Mouse (Mus musculus) neural tube, embryonic 13.5 days (tissue): Measurements from ENCODE around the gene Sfmbt1. TPM values are rescaled to one million over a fixed set of nuclear protein-coding genes. Genes with fewer than 3 reads are reported as not detected.
A peak's percentile ranks its signal among the peaks of the same experiment; 100 is the strongest.
"Not testable (repeated sequence)": the region's sequence is repeated elsewhere in the genome, so short reads cannot be mapped to it uniquely, and the experiment has no call there.

ENCODE experiments used
- ATAC-seq: fragments of 200-750 bp; cut with Nextera tagmentation; 2 replicates; pipeline ENCODE4 v1.8.0; 2017; ENCODE audit warnings: low read depth, mild to moderate bottlenecking, moderate TSS enrichment, moderate library complexity
- H3K27ac ChIP-seq: fragments of 300-500 bp; sonication (generic); replicated peaks from 2 replicates; pipeline ENCODE4 v1.5.1; 2015; ENCODE audit warnings: moderate library complexity, mild to moderate bottlenecking, inconsistent platforms
- H3K27me3 ChIP-seq: fragments of 300-500 bp; sonication (generic); 2 replicates; pipeline ENCODE4 v1.6.1; 2015; ENCODE audit warnings: mild to moderate bottlenecking, inconsistent platforms
- H3K36me3 ChIP-seq: fragments of 300-500 bp; sonication (generic); 2 replicates; pipeline ENCODE4 v1.6.1; 2015; ENCODE audit warnings: mild to moderate bottlenecking, inconsistent platforms
- H3K4me1 ChIP-seq: fragments of 300-500 bp; sonication (generic); replicated peaks from 2 replicates; pipeline ENCODE4 v1.6.1; 2015; ENCODE audit warnings: inconsistent platforms
- H3K4me2 ChIP-seq: fragments of 300-500 bp; sonication (generic); 2 replicates; pipeline ENCODE4 v1.6.1; 2015; ENCODE audit warnings: inconsistent platforms, mild to moderate bottlenecking, moderate library complexity
- H3K4me3 ChIP-seq: fragments of 300-500 bp; sonication (generic); 2 replicates; pipeline ENCODE4 v1.5.1; 2015; ENCODE audit warnings: mild to moderate bottlenecking, inconsistent platforms
- H3K9ac ChIP-seq: fragments of 300-500 bp; sonication (generic); 2 replicates; pipeline ENCODE4 v1.6.1; 2015; ENCODE audit warnings: moderate library complexity, mild to moderate bottlenecking, inconsistent platforms
- H3K9me3 ChIP-seq: fragments of 300-500 bp; sonication (generic); 2 replicates; pipeline ENCODE4 v1.6.1; 2016; ENCODE audit warnings: inconsistent platforms
- WGBS: fragments of 180-500 bp; shearing (Covaris S2); methylation state at CpG from one replicate; pipeline ENCODE4 v1.1.7; 2015; 5-methylcytosine and 5-hydroxymethylcytosine counted together
- polyA plus RNA-seq: library from polyadenylated mRNA; unstranded; fragments of >200 nt; fragmentation: Nextera tagmentation; extraction: Ambion mirVana; gene quantifications from 2 replicates; pipeline ENCODE4 v1.2.1, GENCODE M21; 2015

Gene Sfmbt1
- polyA plus RNA-seq, 1 experiment from 2014 or later, result 14.7 TPM

DNA sequence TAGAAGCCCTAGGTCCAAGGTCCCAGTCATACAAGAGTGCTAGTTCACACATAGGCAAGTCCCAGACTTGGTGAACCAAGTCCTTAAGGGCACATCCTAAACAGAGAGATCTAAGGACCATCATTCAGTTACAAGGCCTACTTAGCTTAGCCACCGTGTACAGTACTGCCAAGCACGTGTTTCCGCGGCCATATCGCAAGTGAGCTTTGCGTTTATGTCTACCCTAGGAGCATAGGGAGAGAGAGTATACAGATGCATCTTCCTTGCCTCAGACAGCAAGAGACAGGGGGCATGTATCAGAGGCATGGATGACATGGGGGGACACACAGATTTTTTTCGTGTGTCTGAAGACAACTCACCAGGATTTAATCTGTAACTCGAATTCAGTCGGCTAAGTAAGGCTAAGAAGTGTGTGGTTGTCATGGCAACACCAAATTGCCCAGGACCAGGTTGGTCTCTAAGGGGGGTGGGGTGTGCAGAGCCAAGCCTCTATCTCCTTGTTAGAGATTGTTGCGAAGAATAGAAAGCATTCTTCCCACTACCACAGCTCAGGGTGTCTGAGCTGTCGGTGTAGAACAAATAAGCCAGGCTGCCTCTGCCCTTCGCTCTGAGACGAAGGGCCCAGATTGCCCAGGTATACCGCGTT lies 17.1 kb upstream of the Sfmbt1 start:
- Histone ChIP-seq H3K36me3 (peaks cover under 1% of the 10 kb centered on the region; the same call in 1 of the 2 replicates), H3K4me1 (peaks cover 19% of the 10 kb centered on the region), H3K4me3 (no peak overlapping the region), H3K9me3 (no peaks in the 10 kb centered on the region), H3K27ac (no peak overlapping the region), H3K4me2 (no peak overlapping the region), H3K9ac (no peak overlapping the region), H3K27me3 (no peaks in the 10 kb centered on the region)
- ATAC-seq, result peak; percentile 33; the same call in 1 of the 2 replicates
- 74% methylated on average over 15 of the region's 15 CpGs for WGBS

DNA sequence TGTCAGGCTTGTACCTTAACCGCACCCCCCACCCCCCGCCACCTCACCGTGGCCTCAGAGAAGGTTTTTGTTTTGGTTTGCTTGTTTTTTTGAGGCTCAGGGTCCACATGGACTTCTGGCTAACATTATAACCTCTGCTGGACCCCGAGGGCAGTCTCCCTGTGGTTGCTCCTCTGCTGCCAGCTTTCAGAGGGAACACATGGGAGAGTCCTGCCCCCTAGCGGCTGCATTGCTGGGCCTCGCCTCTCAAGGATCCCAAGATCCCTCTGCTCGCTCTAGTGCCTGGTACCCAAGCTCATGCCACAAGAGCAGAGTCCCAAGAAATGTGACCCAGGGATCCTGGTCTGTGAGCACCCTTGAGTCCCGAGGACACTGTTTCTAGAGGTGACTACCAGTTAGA lies 15.0 kb upstream of the Sfmbt1 start:
- WGBS, result 36% methylated on average over 8 of the region's 8 CpGs
- no peaks in the 10 kb centered on the region for H3K9me3 ChIP-seq
- no peak overlapping the region for H3K9ac ChIP-seq
- H3K27me3 ChIP-seq, result no peaks in the 10 kb centered on the region
- ATAC-seq, result no peak
- no peaks in the 10 kb centered on the region for H3K36me3 ChIP-seq
- no peak overlapping the region for H3K4me3 ChIP-seq
- peaks cover 19% of the 10 kb centered on the region for H3K4me1 ChIP-seq
- H3K27ac ChIP-seq, result no peak overlapping the region
- no peak overlapping the region for H3K4me2 ChIP-seq

DNA sequence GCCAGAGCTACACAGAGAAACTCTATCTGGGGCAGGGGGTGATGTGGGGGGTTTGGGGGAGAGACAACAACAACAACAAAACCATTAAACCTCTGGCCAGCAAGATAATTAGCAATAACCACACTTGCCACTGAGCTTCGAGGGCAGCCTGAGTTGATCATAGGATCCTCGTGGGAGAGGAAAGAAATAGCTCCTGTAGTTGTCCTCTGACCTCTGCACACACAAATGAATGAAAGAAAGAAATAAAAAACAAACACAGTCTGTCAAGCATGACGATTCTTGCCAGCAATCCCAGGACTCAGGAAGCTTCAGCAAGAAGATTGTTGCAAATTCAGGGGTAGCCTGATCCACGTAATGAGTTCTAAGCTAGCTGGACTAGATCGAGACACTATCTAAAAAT lies 12.1 kb upstream of the Sfmbt1 start:
- H3K36me3 ChIP-seq, result no peaks in the 10 kb centered on the region
- H3K27ac ChIP-seq, result no peak overlapping the region
- no peaks in the 10 kb centered on the region for H3K27me3 ChIP-seq
- no peaks in the 10 kb centered on the region for H3K9me3 ChIP-seq
- 50% methylated on average over 5 of the region's 5 CpGs for WGBS
- H3K9ac ChIP-seq, result no peak overlapping the region
- ATAC-seq, result no peak
- H3K4me1 ChIP-seq, result peaks cover 10% of the 10 kb centered on the region
- no peak overlapping the region for H3K4me3 ChIP-seq
- H3K4me2 ChIP-seq, result no peak overlapping the region

DNA sequence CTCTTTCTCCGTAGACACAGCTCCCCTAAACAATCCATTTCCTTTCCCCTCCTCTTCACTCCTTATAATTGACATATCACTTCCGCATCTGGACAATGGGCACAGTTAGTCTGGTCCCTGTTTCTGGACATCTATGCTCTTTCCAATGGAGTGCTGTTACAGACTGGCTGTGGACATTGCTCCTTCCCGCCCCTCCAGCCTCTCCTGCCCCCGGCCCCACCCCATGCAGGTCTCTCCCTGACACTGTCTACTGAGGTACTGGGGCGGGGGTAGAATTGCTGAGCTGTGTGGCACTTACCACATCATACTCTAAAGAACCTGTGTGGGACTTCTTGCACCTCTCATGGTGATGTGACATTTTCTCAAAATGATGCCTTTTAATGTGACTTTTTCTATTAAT lies 11.6 kb upstream of the Sfmbt1 start:
- no peaks in the 10 kb centered on the region for H3K9me3 ChIP-seq
- no peak for ATAC-seq
- 83% methylated on average over 5 of the region's 5 CpGs for WGBS
- peaks cover 4% of the 10 kb centered on the region; the same call in 1 of the 2 replicates for H3K4me1 ChIP-seq
- no peak overlapping the region for H3K9ac ChIP-seq
- no peak overlapping the region for H3K4me2 ChIP-seq
- no peaks in the 10 kb centered on the region for H3K27me3 ChIP-seq
- H3K27ac ChIP-seq, result no peak overlapping the region
- no peak overlapping the region for H3K4me3 ChIP-seq
- no peaks in the 10 kb centered on the region for H3K36me3 ChIP-seq

DNA sequence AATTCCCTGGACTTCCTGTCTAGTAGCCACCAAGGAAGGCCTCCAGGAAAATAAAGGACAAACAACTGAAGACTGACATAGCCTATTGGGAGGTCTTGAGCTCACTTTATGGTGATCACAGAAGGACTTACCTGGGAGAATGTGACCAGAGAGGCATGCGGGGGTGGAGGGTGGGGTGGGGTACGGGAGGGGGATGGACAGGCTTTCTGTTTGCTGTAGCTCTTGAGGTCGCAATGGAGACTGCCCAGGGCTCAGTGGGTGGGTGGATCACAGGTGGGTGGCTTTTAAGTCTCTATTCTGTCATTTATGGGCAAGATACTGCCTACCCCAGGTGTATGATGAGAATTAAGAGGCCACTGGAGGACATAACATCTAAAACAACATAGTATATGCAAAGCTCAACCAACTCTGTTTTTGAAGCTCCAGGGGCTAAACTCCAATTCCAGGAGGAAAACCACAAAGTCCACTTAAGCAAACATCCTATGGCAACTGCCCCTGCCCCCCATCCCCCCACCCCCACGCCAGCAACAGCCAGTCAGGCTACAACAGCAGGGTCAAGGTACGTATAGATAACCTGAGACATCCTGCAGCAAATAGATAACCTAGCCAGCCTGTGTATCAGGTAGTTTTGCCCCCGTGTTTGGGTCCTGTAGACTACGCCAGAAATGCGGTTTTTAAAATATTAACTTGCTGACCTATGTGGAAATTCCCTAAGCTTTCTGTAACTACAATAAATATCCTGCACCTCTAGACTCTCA lies 10.4 kb upstream of the Sfmbt1 start:
- Histone ChIP-seq H3K27ac (no peak overlapping the region), H3K27me3 (no peaks in the 10 kb centered on the region), H3K36me3 (no peaks in the 10 kb centered on the region), H3K9me3 (no peaks in the 10 kb centered on the region), H3K4me2 (no peak overlapping the region), H3K4me1 (peaks cover 3% of the 10 kb centered on the region; the same call in 1 of the 2 replicates), H3K9ac (no peak overlapping the region), H3K4me3 (no peak overlapping the region)
- WGBS, result 90% methylated on average over 8 of the region's 8 CpGs
- ATAC-seq, result no peak

DNA sequence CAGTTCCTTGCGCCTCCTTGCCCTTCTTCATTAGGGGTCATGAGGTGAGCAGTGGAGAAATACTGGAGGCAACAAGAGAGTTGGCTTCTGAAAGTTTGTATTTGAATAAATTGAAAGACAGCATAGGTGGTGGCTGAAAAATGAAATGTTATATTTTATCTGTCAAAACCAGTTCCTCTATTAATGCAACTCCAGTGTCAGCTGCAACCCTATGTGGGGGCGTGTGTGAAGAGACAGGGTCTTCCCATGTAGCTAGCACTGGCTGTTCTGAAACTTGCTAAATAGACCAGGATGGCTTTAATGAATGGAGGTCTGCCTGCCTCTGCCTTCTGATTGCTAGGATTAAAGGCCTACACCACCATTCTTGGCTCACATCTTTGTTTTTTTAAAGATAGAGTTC lies 2.8 kb upstream of the Sfmbt1 start:
- Histone ChIP-seq H3K4me1 (peaks cover 8% of the 10 kb centered on the region), H3K4me2 (no peak overlapping the region), H3K9me3 (no peaks in the 10 kb centered on the region), H3K36me3 (no peaks in the 10 kb centered on the region), H3K27me3 (no peaks in the 10 kb centered on the region; the same call in 1 of the 2 replicates), H3K27ac (no peak overlapping the region), H3K4me3 (no peak overlapping the region), H3K9ac (no peak overlapping the region)
- no peak for ATAC-seq
- 90% methylated on average over 2 of the region's 2 CpGs for WGBS

DNA sequence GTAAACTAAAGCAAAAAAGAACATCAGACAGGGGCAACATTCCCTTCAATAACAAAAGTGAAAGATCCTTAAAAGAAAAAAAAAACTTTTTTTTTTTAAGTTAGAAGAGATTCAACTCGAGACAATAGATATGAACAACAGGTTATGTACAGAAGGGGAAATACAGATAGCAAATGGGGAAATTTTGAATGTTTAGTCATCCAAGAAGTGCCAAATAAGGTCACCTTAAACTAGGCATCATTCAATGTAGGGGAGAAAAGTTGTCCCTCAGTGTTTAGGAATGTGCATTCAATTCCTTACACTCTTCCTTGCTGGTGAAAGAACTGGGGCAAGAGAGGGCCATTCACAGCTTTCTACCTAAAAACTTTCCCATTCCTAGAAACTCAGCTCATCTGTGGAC lies 880 bp upstream of the Sfmbt1 start:
- Histone ChIP-seq H3K4me2 (no peak overlapping the region), H3K9me3 (no peaks in the 10 kb centered on the region), H3K27me3 (no peaks in the 10 kb centered on the region; the same call in 1 of the 2 replicates), H3K4me3 (no peak overlapping the region), H3K27ac (no peak overlapping the region), H3K36me3 (no peaks in the 10 kb centered on the region), H3K9ac (no peak overlapping the region), H3K4me1 (peaks cover 18% of the 10 kb centered on the region)
- no peak for ATAC-seq
- 86% methylated on average over 1 of the region's 1 CpGs for WGBS

DNA sequence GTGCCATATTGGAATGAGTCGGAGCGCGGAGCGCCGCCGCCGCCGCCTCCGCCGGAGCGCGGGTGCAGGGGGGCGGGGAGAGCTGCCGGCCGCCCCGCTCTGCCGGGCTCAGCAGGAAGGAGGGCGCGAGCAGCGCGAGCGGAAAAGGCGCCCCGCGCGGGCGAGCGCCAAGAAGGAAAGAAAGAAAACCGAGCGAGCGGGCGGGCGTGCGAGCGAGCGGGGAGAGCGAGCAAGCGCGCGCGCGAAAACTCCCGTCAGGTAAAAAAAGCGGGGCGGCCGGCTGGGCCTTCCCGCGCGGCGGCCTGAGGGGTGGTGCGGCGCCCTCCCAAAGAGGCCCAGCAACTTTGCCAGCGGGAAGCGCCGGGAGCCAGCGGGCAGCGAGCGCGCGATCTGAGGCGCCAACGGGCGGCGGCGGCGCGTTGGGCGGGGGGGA lies 985 bp downstream of the Sfmbt1 start:
- no peaks in the 10 kb centered on the region for H3K9me3 ChIP-seq
- peak overlapping the region; percentile 94 for H3K4me3 ChIP-seq
- peaks cover 24% of the 10 kb centered on the region for H3K4me1 ChIP-seq
- under 1% methylated on average over 31 of the region's 68 CpGs for WGBS
- no peaks in the 10 kb centered on the region for H3K36me3 ChIP-seq
- H3K9ac ChIP-seq, result peak overlapping the region; percentile 91
- peak overlapping the region; percentile 76 for H3K4me2 ChIP-seq
- no peaks in the 10 kb centered on the region; the same call in 1 of the 2 replicates for H3K27me3 ChIP-seq
- ATAC-seq, result peak; percentile 49
- H3K27ac ChIP-seq, result peak overlapping the region; percentile 96

DNA sequence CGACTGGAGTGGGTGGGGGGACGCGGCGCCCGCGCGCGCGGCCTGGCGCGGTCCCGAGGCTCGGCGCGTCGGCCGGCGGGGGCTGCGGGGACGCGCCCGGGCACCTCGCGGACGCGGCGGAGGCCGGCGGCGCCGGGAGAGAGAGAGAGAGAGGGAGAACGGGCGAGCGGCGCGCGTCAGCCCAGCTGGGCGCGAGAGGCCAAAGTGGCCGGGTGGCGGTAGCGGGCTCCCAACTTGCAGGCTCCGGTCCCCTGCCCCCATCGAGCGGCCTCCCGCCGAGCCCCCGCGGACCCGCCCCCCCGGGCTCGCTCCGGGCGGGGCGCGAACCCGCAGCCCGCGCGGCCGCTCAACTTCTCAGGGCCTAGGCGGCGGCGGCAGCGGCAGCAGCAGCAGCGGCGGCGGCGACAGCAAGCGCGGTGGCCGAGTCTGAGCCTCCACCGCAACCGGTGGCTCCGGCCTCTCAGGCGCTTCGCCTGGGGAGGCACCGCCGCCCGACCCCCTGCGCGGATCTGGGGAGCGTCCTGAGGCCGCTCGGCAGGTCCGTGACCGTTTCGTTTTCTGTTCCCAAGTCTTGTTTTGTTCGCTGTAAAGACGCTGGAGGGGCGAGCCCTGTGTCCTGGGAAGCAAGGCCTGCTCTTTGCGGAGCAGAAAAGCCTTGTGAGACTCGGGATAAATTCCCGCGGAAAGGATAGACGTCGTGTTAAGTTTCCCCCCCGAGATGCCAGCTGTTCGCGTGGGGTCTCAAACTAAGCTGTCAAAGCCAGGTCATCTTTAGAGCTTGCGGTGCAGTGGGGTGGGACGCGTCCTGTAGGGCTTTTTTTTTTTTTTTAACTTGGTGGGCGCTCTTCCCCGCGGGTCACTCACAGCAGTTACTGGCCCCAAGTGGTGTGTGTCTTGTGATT lies 1.7 kb downstream of the Sfmbt1 start:
- Histone ChIP-seq H3K36me3 (no peaks in the 10 kb centered on the region), H3K27ac (peak overlapping the region; percentile 96), H3K4me3 (peak overlapping the region; percentile 94), H3K9me3 (no peaks in the 10 kb centered on the region), H3K4me1 (peaks cover 24% of the 10 kb centered on the region), H3K27me3 (no peaks in the 10 kb centered on the region; the same call in 1 of the 2 replicates), H3K4me2 (peak overlapping the region; percentile 76), H3K9ac (peak overlapping the region; percentile 91)
- peak; percentile 51 for ATAC-seq
- WGBS, result under 1% methylated on average over 56 of the region's 106 CpGs

DNA sequence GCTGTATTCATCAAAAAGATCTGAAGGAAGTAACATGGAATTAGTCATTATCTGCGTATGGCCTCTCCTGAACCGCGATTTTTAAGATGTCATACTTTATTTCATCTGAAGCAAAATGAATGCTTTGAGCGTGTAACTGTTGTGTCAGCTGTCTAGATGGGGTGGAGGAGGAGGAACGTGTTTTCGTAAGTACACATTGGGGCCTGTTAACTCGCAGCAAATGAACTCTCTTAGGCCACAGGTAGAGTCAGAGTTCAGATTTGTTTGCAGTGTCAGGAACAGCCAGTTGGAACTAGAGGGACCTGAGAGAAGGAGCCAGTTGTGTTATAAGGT lies 2.3 kb downstream of the Sfmbt1 start:
- no peak overlapping the region for H3K27ac ChIP-seq
- no peak for ATAC-seq

DNA sequence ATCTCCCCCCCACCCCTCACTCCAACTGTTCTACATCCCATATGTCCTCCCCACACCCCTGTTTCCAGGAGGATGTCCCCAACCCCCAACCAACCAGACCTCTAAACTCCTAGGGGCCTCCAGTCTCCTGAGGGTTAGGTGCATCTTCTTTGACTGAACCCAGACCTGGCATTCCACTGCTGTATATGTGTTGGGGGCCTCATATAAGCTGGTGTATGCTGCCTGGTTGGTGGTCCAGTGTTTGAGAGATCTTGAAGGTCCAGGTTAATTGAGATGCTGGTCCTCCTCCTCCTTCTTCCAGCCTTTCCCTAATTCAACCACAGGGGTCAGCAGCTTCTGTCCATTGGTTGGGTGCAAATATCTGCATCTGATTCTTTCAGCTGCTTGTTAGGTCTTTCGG lies 4.0 kb downstream of the Sfmbt1 start:
- not testable (repeated sequence) for H3K4me3 ChIP-seq, H3K27ac ChIP-seq, H3K4me2 ChIP-seq, ATAC-seq, H3K36me3 ChIP-seq, H3K27me3 ChIP-seq, H3K9ac ChIP-seq, H3K9me3 ChIP-seq
- 92% methylated on average over 1 of the region's 1 CpGs for WGBS
- H3K4me1 ChIP-seq, result peaks cover 24% of the 10 kb centered on the region

More for the DNA sequence above, 2.3 kb downstream of the Sfmbt1 start:
- peak overlapping the region; percentile 91 for H3K9ac ChIP-seq
- H3K36me3 ChIP-seq, result no peaks in the 10 kb centered on the region
- WGBS, result 3% methylated on average over 7 of the region's 7 CpGs
- H3K4me1 ChIP-seq, result peaks cover 24% of the 10 kb centered on the region
- H3K9me3 ChIP-seq, result no peaks in the 10 kb centered on the region
- peak overlapping the region; percentile 76 for H3K4me2 ChIP-seq
- H3K4me3 ChIP-seq, result peak overlapping the region; percentile 94
- no peaks in the 10 kb centered on the region; the same call in 1 of the 2 replicates for H3K27me3 ChIP-seq

DNA sequence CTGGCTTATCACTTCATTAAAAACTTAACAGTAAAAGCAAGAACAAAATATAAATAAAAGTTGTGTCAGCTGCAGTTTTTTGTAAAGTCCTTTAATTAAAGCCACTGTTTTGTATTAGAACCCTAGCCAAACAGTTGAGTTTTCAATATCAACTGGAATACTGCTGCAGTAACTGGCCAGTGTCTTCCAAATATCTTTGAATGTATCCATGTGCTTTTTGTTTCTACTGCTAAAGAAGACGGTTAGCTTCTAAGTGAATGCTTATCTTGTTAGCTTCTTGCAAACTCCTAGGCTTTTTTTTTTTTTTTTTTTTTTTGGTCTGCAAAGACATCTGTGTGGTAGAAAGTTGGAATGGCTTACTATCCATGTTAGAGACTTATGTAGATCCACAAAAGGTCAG lies 4.9 kb downstream of the Sfmbt1 start:
- no peaks in the 10 kb centered on the region for H3K9me3 ChIP-seq
- no peak for ATAC-seq
- no peaks in the 10 kb centered on the region; the same call in 1 of the 2 replicates for H3K27me3 ChIP-seq
- no peak overlapping the region for H3K4me2 ChIP-seq
- peaks cover 24% of the 10 kb centered on the region for H3K4me1 ChIP-seq
- H3K4me3 ChIP-seq, result no peak overlapping the region
- no peak overlapping the region for H3K9ac ChIP-seq
- no peak overlapping the region for H3K27ac ChIP-seq
- H3K36me3 ChIP-seq, result no peaks in the 10 kb centered on the region
- 89% methylated on average over 1 of the region's 1 CpGs for WGBS
